Mouse (Mus musculus): ENCODE results near the gene Marc1. TPM values are rescaled to one million over a fixed set of nuclear protein-coding genes. Genes with fewer than 3 reads are reported as not detected.

Marc1 gene
- polyA plus RNA-seq, 1 experiment = not detected

DNA sequence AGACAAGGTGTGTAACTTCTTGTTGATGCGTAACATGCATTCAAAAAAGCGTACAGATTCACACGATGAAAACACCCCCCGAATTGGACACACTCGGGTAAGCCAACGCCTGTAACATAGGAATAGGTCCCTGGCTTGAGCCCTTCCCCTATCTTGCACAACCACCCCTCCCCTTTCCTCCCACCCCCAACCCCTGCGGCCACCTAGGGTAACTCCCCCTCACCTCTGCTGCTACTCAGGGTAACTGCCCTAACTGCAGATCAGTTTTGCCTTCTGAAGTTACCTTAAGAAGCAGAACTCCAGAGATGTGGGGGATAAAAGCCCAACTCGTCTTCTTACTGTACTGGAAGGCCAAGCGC, 39.2 kb downstream of the Marc1 start:
- H3K4me1 ChIP-seq (ENCODE audit: control insufficient read depth, insufficient read depth, low read length) = peaks cover 4% of the 10 kb centered on the region; the same call in 1 of the 2 replicates
- no peak for TF ChIP-seq POLR2A (IDR thresholded peaks at IDR 0.05; ENCODE audit: borderline replicate concordance, low read depth, low read length)
- no peak overlapping the region for H3K4me3 ChIP-seq (ENCODE audit: insufficient read depth, low read length)
- H3K27ac ChIP-seq (ENCODE audit: insufficient read depth, low read depth, low read length) = no peak overlapping the region

DNA sequence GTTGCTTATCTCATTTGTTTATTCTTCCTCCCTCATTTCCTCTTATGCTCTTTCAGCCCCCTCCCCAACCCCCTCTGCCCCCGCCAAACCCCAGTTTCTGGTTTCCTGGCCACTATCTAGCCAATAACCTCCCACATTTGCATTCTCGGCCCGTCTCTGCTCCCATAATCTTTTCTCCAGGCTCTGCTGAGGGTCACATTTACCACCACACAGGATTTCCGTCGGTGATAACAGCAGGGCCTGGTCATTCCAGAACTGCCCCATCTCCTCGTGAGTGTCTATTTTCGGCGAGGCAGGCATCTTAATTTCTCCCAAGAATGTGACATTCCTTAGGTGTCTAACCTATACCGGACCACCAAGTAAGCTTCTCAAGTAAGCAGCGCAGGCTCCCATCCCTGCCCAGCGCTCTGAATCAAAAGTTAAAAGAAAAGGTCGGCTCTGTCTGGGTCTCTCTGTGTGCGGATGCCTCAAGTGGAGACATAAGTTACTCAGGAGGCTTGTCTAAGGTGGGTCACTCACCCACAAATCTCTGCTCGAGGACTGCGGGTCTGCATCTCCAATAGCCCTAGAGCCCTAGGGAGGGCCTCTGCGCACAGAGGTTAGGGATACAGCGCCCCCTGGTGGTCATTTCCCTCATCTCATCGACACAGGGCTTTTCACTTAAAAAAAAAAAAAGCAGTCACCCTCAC, 39.8 kb downstream of the Marc1 start:
- H3K27ac ChIP-seq (ENCODE audit: insufficient read depth, low read depth, low read length) = no peak overlapping the region
- TF ChIP-seq CTCF (IDR thresholded peaks at IDR 0.05; ENCODE audit: low read depth, low read length) (peak; percentile 88), POLR2A (IDR thresholded peaks at IDR 0.05; ENCODE audit: borderline replicate concordance, low read depth, low read length) (no peak)

DNA sequence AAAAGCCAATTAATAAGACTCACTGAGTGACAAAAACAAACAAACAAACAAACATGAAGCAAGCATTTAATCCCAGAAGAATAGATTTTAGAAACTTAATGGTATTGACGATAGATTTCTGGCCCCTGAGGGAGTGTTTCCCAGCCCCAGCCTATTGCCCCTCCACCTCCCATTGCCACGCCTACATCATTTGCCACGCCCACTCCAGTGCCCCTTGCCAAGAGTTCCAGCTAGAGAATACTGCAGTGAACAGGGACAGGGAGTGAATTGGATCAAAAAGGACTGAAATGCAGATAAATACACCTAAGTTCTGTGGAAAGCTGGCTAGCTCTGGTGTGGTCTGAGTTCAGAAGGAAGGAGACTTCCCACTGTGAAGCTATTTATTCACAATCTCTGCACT, 47.2 kb downstream of the Marc1 start:
- H3K4me3 ChIP-seq (ENCODE audit: insufficient read depth, low read length) = no peak overlapping the region
- H3K27ac ChIP-seq (ENCODE audit: insufficient read depth, low read depth, low read length) = no peak overlapping the region
- no peaks in the 10 kb centered on the region for H3K4me1 ChIP-seq (ENCODE audit: control insufficient read depth, insufficient read depth, low read length)
- TF ChIP-seq CTCF (IDR thresholded peaks at IDR 0.05; ENCODE audit: low read depth, low read length) = no peak
- no peak for TF ChIP-seq POLR2A (IDR thresholded peaks at IDR 0.05; ENCODE audit: borderline replicate concordance, low read depth, low read length)

More for the DNA sequence above, 39.8 kb downstream of the Marc1 start:
- H3K4me1 ChIP-seq (ENCODE audit: control insufficient read depth, insufficient read depth, low read length) = peaks cover 4% of the 10 kb centered on the region; the same call in 1 of the 2 replicates
- no peak overlapping the region for H3K4me3 ChIP-seq (ENCODE audit: insufficient read depth, low read length)

DNA sequence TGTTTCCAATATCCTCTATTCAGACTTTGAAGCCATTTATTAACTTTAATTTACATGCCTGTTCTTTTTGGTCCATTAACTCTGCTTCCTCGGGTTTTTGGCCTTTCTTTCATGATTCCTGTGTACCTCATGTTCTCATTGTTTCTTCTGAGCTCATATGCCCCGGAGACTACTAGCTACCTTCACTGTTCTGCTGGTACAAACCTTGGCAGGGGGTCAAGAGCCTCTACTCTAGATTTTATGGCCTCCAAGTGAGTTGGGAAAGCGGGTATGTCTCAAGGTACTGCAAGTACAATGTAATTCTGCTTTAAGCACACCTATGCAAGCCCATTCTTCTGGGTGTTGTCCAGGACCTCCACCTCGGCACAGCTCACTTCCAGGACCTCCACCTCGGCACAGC, 48.2 kb downstream of the Marc1 start:
- no peak overlapping the region for H3K27ac ChIP-seq (ENCODE audit: insufficient read depth, low read depth, low read length)
- no peak overlapping the region for H3K4me3 ChIP-seq (ENCODE audit: insufficient read depth, low read length)
- no peak for TF ChIP-seq POLR2A (IDR thresholded peaks at IDR 0.05; ENCODE audit: borderline replicate concordance, low read depth, low read length)
- TF ChIP-seq CTCF (IDR thresholded peaks at IDR 0.05; ENCODE audit: low read depth, low read length) = no peak
- H3K4me1 ChIP-seq (ENCODE audit: control insufficient read depth, insufficient read depth, low read length) = no peaks in the 10 kb centered on the region

DNA sequence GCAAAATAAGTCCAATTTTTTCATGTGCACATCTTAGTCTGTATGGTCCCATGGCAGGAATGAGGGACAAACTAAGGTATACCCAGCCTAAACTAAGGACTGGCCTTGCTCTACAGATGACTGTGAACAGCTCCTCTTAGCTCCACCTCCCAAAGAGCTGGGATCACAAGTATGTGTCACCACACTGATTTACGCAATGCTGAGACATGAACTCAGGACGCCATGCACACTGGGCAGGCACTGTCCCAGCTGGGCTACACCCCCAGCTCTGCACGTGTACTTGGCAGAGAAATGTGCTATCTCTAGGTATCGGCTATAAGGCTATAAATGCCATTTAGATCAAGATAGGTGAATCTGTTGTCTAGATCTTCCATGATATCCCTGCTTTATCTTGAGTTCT, 49.1 kb downstream of the Marc1 start:
- no peak for TF ChIP-seq POLR2A (IDR thresholded peaks at IDR 0.05; ENCODE audit: borderline replicate concordance, low read depth, low read length)
- H3K27ac ChIP-seq (ENCODE audit: insufficient read depth, low read depth, low read length) = no peak overlapping the region
- H3K4me3 ChIP-seq (ENCODE audit: insufficient read depth, low read length) = no peak overlapping the region
- H3K4me1 ChIP-seq (ENCODE audit: control insufficient read depth, insufficient read depth, low read length) = no peaks in the 10 kb centered on the region

DNA sequence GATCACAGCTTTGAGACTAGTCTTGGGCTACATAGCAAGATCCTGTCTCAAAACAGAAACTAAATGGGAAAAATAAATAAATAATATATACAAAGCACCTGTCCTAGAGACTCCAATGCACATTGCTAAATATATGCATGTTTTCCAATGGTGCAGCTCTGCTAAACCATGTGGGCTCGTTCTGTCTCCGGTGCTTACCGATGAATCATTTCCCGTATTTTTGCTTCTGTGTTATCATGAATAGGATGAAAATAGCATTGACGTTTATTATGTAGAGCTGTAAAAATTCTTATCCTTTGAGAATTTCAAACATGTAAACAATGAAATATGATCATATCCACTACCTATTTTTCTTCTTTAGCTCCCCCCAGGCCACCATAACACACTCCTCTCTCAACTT, 58.4 kb downstream of the Marc1 start:
- H3K4me3 ChIP-seq (ENCODE audit: insufficient read depth, low read length) = no peak overlapping the region
- H3K27ac ChIP-seq (ENCODE audit: insufficient read depth, low read depth, low read length) = no peak overlapping the region
- no peak for TF ChIP-seq POLR2A (IDR thresholded peaks at IDR 0.05; ENCODE audit: borderline replicate concordance, low read depth, low read length)
- no peaks in the 10 kb centered on the region for H3K4me1 ChIP-seq (ENCODE audit: control insufficient read depth, insufficient read depth, low read length)

DNA sequence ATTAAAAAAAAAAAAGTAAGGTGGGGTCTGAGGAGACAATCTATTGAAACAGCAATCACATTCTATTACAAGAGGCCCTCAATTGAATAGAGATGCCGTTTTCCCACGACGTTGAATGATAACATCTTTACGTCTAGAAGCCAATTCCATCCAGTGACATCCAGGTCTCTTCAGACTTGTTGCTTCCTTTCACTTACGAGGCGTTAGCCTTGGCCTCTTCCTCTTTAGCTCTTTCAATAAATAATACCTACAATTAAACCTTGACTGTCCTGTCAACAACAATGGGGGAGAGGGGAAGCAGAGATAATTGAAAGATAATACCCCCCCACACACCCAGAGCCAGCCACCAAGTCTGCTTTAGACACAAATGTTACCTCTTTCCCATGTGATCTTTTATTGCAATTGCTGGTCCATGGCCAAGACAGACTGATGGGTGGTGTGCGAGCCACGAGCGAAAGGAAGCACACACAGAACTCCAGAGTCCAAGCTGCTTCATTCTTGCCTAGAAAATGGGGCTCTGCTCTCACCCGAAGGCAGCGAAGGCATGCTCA, 60.9 kb downstream of the Marc1 start:
- H3K4me3 ChIP-seq (ENCODE audit: insufficient read depth, low read length) = no peak overlapping the region
- H3K4me1 ChIP-seq (ENCODE audit: control insufficient read depth, insufficient read depth, low read length) = no peaks in the 10 kb centered on the region
- no peak overlapping the region for H3K27ac ChIP-seq (ENCODE audit: insufficient read depth, low read depth, low read length)
- TF ChIP-seq POLR2A (IDR thresholded peaks at IDR 0.05; ENCODE audit: borderline replicate concordance, low read depth, low read length) (no peak), CTCF (IDR thresholded peaks at IDR 0.05; ENCODE audit: low read depth, low read length) (no peak)

DNA sequence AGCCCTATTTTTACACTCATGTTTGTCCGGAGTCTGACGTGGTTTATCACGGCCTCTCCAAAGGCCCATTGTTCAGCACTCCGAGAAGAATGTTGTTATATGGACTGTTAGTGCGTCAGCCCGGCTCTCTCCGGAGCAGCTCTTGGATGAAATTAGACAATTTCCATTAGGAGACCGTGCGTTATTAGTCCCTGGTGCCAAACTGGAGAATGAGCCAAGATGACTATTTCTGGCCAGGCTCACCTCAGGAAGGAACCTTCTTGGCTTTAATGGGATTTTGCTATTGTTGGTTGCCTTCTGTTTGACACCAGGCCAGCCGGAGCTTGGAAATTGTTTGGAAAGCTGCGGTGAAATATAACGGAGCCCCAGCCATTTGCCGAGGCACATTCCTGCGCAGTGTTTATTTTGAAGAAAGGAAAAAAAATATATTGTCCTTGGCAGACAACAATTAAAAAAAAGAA, 62.4 kb downstream of the Marc1 start:
- Histone ChIP-seq H3K4me1 (ENCODE audit: control insufficient read depth, insufficient read depth, low read length) (no peaks in the 10 kb centered on the region), H3K27ac (ENCODE audit: insufficient read depth, low read depth, low read length) (no peak overlapping the region), H3K4me3 (ENCODE audit: insufficient read depth, low read length) (no peak overlapping the region)
- TF ChIP-seq POLR2A (IDR thresholded peaks at IDR 0.05; ENCODE audit: borderline replicate concordance, low read depth, low read length) = no peak
- no peak for TF ChIP-seq CTCF (IDR thresholded peaks at IDR 0.05; ENCODE audit: low read depth, low read length)

DNA sequence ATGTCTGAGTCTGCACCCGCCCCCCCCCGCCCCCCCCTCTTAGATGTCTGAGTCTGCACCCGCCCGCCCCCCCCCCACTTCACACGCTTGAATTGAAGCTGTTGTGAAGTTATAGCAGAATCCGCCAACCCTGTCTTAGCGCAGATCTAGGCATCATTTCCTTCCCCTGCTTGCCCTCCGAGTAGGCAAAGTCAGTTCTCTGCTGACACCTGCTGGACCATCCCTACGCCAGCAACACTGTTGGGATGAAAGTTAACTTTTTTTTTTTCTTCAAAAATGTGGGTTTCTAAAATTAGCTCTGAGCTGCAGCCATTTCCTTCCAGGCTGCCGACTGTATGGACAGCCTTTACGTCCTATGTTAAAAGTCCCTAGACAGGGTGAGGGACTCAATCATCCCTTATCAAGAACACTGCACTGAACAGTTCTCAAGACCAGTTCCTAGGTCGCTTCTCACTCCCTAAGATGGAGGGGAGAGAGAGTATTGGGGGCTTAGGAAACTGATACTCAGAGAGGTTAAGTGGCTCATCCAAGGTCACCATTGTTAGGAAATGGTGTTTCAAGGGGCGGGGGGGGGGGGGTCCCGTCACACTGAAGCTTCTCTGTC, 73.1 kb downstream of the Marc1 start:
- Histone ChIP-seq H3K4me3 (ENCODE audit: insufficient read depth, low read length) (0 out of 2 replicates have a peak overlapping the region, but pooled peaks have one; percentile 15), H3K27ac (ENCODE audit: insufficient read depth, low read depth, low read length) (no peak overlapping the region), H3K4me1 (ENCODE audit: control insufficient read depth, insufficient read depth, low read length) (peaks cover 10% of the 10 kb centered on the region)
- TF ChIP-seq CTCF (IDR thresholded peaks at IDR 0.05; ENCODE audit: low read depth, low read length) (peak; percentile 64), POLR2A (IDR thresholded peaks at IDR 0.05; ENCODE audit: borderline replicate concordance, low read depth, low read length) (no peak)

DNA sequence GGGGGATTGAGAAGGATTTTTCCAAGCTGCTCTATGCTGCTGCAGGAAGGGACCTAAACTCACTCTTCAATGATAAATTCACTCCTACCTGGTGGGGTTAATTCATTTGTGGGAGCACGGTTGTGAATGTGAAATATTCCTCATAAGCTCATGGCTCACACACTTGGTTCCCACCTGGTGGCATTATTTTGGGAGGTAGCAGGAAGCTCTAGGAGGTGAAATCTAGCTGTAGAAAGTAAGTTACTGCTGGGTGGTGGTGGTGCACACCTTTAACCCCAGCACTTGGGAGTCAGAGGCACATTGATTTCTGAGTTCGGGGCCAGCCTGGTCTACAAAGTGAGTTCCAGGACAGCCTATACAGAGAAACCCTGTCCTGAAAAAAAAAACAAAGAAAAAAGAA, 73.9 kb downstream of the Marc1 start:
- Histone ChIP-seq H3K4me1 (ENCODE audit: control insufficient read depth, insufficient read depth, low read length) (peaks cover 10% of the 10 kb centered on the region), H3K27ac (ENCODE audit: insufficient read depth, low read depth, low read length) (no peak overlapping the region)
- no peak for TF ChIP-seq POLR2A (IDR thresholded peaks at IDR 0.05; ENCODE audit: borderline replicate concordance, low read depth, low read length)
- no peak for TF ChIP-seq CTCF (IDR thresholded peaks at IDR 0.05; ENCODE audit: low read depth, low read length)

More for the DNA sequence above, 73.9 kb downstream of the Marc1 start:
- H3K4me3 ChIP-seq (ENCODE audit: insufficient read depth, low read length) = no peak overlapping the region

Other genes with a start within 250 kb of the Marc1 start
- gene Hlx, start 78.7 kb downstream of the Marc1 start, polyA plus RNA-seq (2012; ENCODE audit: insufficient read depth, insufficient read length, missing spikeins) = 63.1 and 68.5 TPM in 2 replicates
- 143 and 153 TPM in 2 replicates for gene Marc2, start 35.1 kb upstream of the Marc1 start, polyA plus RNA-seq (2012; ENCODE audit: insufficient read depth, insufficient read length, missing spikeins)
- not detected in 2 replicates for gene C130074G19Rik, start 71.9 kb upstream of the Marc1 start, polyA plus RNA-seq (2012; ENCODE audit: insufficient read depth, insufficient read length, missing spikeins)
- 0.21 TPM in 1 of 2 replicates, not detected in the other for gene Mark1, start 188.3 kb upstream of the Marc1 start, polyA plus RNA-seq (2012; ENCODE audit: insufficient read depth, insufficient read length, missing spikeins)

Data from bone marrow macrophage, adult 2 months (primary cell).